Mouse (Mus musculus) lung, postnatal 0 days (tissue): ENCODE data around the gene Sdhc. TPM values are rescaled to one million over a fixed set of nuclear protein-coding genes. Genes with fewer than 3 reads are reported as not detected.

Experiments
- ATAC-seq: fragments of 200-750 bp; cut with Nextera tagmentation; 2 replicates; pipeline ENCODE4 v1.8.0; 2017; ENCODE audit warnings: moderate library complexity
- DNase-seq: peaks from one replicate; pipeline ENCODE4 v3.0.0-alpha.2; 2016; ENCODE audit warnings: low spot score
- H3K27ac ChIP-seq: fragments of 300-500 bp; sonication (generic); 2 replicates; pipeline ENCODE4 v1.5.1; 2014; ENCODE audit warnings: antibody characterized with exemption, mild to moderate bottlenecking, low read length, mixed read lengths
- H3K27me3 ChIP-seq: fragments of 300-500 bp; sonication (generic); replicated peaks from 2 replicates; pipeline ENCODE4 v1.6.1; 2014; ENCODE audit warnings: low read length, mixed read lengths; ENCODE audit not compliant: insufficient read depth
- H3K36me3 ChIP-seq: fragments of 300-500 bp; sonication (generic); 2 replicates; pipeline ENCODE4 v1.6.1; 2014; ENCODE audit warnings: low read length, mixed read lengths; ENCODE audit not compliant: insufficient read depth
- H3K4me1 ChIP-seq: fragments of 300-500 bp; sonication (generic); 2 replicates; pipeline ENCODE4 v1.6.1; 2014; ENCODE audit warnings: antibody characterized with exemption, low read depth, low read length, mixed read lengths; ENCODE audit not compliant: insufficient read depth
- H3K4me2 ChIP-seq: fragments of 300-500 bp; sonication (generic); replicated peaks from 2 replicates; pipeline ENCODE4 v1.6.1; 2014; ENCODE audit warnings: low read depth, mild to moderate bottlenecking, low read length, moderate library complexity, mixed read lengths
- H3K4me3 ChIP-seq: fragments of 300-500 bp; sonication (generic); 2 replicates; pipeline ENCODE4 v1.5.1; 2014; ENCODE audit warnings: low read depth, low read length
- H3K9ac ChIP-seq: fragments of 300-500 bp; sonication (generic); replicated peaks from 2 replicates; pipeline ENCODE4 v1.6.1; 2014; ENCODE audit warnings: low read depth, mild to moderate bottlenecking
- H3K9me3 ChIP-seq: fragments of 300-500 bp; sonication (generic); 2 replicates; pipeline ENCODE4 v1.6.1; 2016; ENCODE audit warnings: low read length, mixed read lengths
- CTCF ChIP-seq: IDR thresholded peaks from 2 replicates; pipeline ENCODE4 v1.5.1; 2016; ENCODE audit warnings: antibody characterized with exemption, mild to moderate bottlenecking
- EP300 ChIP-seq: IDR thresholded peaks from 2 replicates; pipeline ENCODE4 v1.6.1; 2016; ENCODE audit warnings: antibody characterized with exemption, mild to moderate bottlenecking, control low read depth
- WGBS: fragments of 180-500 bp; shearing (Covaris S2); extraction: QIAGEN DNeasy Blood & Tissue Kit; methylation state at CpG from one replicate; pipeline ENCODE4 v1.1.7; 2014; 5-methylcytosine and 5-hydroxymethylcytosine counted together
- polyA plus RNA-seq: library from polyadenylated mRNA; unstranded; fragments of >200 nt; fragmentation: Nextera tagmentation; extraction: Ambion mirVana; gene quantifications from 2 replicates; pipeline ENCODE4 v1.2.1, GENCODE M21; 2015

Gene Sdhc
- polyA plus RNA-seq, 1 experiment from 2014 or later: 157 TPM

DNA sequence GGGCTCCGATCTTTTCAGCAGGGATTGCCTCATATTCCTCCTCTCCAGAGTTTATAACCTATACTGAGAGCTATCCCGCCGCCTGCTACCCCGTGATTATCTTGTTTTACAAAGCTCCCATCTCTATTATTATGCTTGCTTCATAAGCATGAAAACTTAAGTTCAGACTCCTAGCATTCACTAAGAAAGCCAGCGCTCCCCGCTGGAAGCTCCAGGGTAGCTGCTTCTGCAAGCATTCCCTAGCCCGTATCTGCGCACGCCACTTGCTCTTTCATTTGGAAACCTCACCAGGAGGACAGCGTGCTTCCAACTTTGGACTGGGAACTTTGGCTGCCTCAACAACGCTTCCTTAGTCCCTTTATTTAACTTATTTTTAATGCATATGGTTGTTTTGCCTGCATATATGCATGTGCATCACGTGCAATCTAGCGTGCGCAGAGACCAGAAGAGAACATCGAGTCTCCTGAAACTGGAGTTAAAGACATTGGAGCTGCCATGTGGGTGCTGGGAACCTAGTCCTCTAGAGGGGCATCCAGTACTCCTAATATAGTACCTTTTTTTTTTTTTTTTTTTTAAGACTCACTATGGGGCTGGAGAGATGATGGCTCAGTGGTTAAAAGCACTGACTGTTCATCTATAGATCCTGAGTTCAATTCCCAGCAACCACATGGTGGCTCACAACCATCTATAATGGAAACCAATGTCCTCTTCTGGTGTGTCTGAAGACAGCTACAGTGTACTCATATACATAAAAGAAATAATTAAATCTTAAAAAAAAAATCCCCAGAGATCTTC lies 38.4 kb downstream of the Sdhc start:
- Histone ChIP-seq H3K9me3 (no peaks in the 10 kb centered on the region), H3K4me3 (peak overlapping the region; percentile 52), H3K4me1 (no peaks in the 10 kb centered on the region), H3K9ac (peak overlapping the region; percentile 53), H3K27me3 (no peaks in the 10 kb centered on the region), H3K36me3 (no peaks in the 10 kb centered on the region), H3K27ac (peak overlapping the region; percentile 83), H3K4me2 (peak overlapping the region; percentile 57)
- TF ChIP-seq EP300 (no peak), CTCF (0 out of 2 replicates have a peak, but pooled peaks have one; percentile 14)
- DNase-seq (peak; percentile 62), ATAC-seq (peak; percentile 7; the same call in 1 of the 2 replicates)
- WGBS: 2% methylated on average over 15 of the region's 15 CpGs

- TF ChIP-seq CTCF (peak; percentile 94), EP300 (peak; percentile 47)
- peak overlapping the region; percentile 57 for H3K4me2 ChIP-seq
- ATAC-seq (peak; percentile 84), DNase-seq (peak; percentile 95)
- H3K27ac ChIP-seq: peak overlapping the region; percentile 83
- peak overlapping the region; percentile 53 for H3K9ac ChIP-seq
- H3K9me3 ChIP-seq: no peaks in the 10 kb centered on the region
- H3K36me3 ChIP-seq: no peaks in the 10 kb centered on the region
- no peaks in the 10 kb centered on the region for H3K4me1 ChIP-seq
- H3K27me3 ChIP-seq: no peaks in the 10 kb centered on the region
- peak overlapping the region; percentile 52 for H3K4me3 ChIP-seq
- under 1% methylated on average over 38 of the region's 38 CpGs for WGBS
These were observed 39.2 kb downstream of the Sdhc start for GRCm38 (mm10) chr1:171111020-171111780.

DNA sequence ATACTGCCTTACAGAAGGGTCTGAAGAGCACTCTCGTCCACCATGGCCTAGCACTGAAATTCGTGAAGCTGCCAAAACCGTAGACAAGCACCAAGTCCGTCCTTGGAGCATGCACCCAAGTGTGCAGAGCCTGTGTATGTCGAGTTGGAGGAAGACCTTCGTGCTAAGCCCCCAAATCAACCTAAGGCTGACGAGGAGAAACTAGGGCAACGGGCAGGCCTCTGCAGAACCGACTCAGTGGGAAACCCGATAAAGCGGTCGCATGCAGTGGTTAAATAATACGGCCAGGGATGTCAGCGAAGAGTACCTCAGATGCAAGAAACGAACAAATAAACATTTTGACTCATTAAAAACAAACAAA lies 39.8 kb downstream of the Sdhc start:
- no peak for TF ChIP-seq EP300
- no peak for TF ChIP-seq CTCF
- Histone ChIP-seq H3K4me3 (peak overlapping the region; percentile 52), H3K4me1 (no peaks in the 10 kb centered on the region), H3K36me3 (no peaks in the 10 kb centered on the region), H3K4me2 (peak overlapping the region; percentile 57), H3K9me3 (no peaks in the 10 kb centered on the region), H3K9ac (0 out of 2 replicates have a peak overlapping the region, but pooled peaks have one; percentile 41), H3K27me3 (no peaks in the 10 kb centered on the region), H3K27ac (no peak overlapping the region)
- WGBS: 12% methylated on average over 15 of the region's 15 CpGs
- ATAC-seq (no peak), DNase-seq (no peak)

GRCm38 (mm10) chr1:171109620-171110019 lies 40.8 kb downstream of the Sdhc start:
- Histone ChIP-seq H3K27me3 (no peaks in the 10 kb centered on the region), H3K4me2 (no peak overlapping the region), H3K4me1 (no peaks in the 10 kb centered on the region), H3K36me3 (no peaks in the 10 kb centered on the region), H3K27ac (no peak overlapping the region), H3K9ac (no peak overlapping the region), H3K4me3 (no peak overlapping the region), H3K9me3 (no peaks in the 10 kb centered on the region)
- 45% methylated on average over 9 of the region's 9 CpGs for whole genome bisulfite sequencing
- DNase-seq (no peak), ATAC-seq (no peak)
- TF ChIP-seq EP300 (no peak), CTCF (no peak)

- Histone ChIP-seq H3K9me3 (no peaks in the 10 kb centered on the region), H3K9ac (no peak overlapping the region), H3K4me2 (no peak overlapping the region), H3K36me3 (no peaks in the 10 kb centered on the region), H3K4me1 (no peaks in the 10 kb centered on the region), H3K4me3 (no peak overlapping the region), H3K27ac (no peak overlapping the region), H3K27me3 (no peaks in the 10 kb centered on the region)
- TF ChIP-seq EP300 (no peak), CTCF (no peak)
- DNase-seq: no peak
- WGBS: 86% methylated on average over 6 of the region's 6 CpGs
- ATAC-seq: no peak
These were observed 45.2 kb downstream of the Sdhc start for GRCm38 (mm10) chr1:171105226-171105625.

DNA sequence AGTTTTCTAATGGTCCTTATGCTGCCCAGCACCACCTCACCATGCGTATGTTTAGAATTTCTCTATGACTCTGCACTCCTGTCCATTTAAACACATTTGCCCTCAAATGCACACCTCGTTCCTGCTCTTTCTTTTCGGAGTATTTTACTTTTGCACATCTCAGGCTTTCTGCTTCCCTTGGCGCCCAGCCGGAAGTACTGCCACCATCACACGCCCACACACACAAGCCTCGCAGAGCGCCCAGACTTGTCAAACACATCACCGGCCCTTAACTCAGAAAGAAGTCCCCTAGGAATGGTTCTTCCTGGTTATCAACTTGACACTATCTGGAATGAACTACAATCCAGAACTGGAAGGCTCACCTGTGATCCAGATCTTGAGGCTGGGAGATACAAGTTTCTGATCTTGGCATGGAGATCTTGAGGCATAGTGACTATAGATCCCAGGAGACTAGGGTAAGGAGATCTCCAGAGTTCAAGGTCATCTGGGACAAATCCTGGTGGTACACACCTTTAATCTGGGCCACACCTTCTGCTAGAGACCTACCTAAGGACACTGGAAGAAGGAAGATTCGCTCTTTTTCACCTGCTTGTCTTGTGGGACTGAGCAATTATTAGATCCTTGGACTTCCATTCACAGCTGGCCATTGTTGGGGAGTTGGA lies 47.1 kb downstream of the Sdhc start:
- no peak for ATAC-seq

More for the DNA sequence above, 47.1 kb downstream of the Sdhc start:
- no peaks in the 10 kb centered on the region for H3K9me3 ChIP-seq
- no peak overlapping the region for H3K9ac ChIP-seq
- no peak overlapping the region for H3K27ac ChIP-seq
- peak overlapping the region; percentile 58 for H3K4me2 ChIP-seq
- no peaks in the 10 kb centered on the region for H3K27me3 ChIP-seq
- no peak for DNase-seq
- H3K4me3 ChIP-seq: peak overlapping the region; percentile 60
- TF ChIP-seq CTCF (no peak), EP300 (no peak)
- WGBS: 11% methylated on average over 10 of the region's 10 CpGs
- H3K4me1 ChIP-seq: no peaks in the 10 kb centered on the region
- H3K36me3 ChIP-seq: no peaks in the 10 kb centered on the region
